Mouse (Mus musculus) MEL (cell line): ENCODE results near the gene Bdh1. TPM values are rescaled to one million over a fixed set of nuclear protein-coding genes. Genes with fewer than 3 reads are reported as not detected.
"Not testable (repeated sequence)": the region's sequence is repeated elsewhere in the genome, so short reads cannot be mapped to it uniquely, and the experiment has no call there.

Experiments
- DNase-seq: peaks from one replicate; pipeline ENCODE4 v3.0.0; 2011; ENCODE audit warnings: low read depth, low spot score
- H3K27ac ChIP-seq: 2 replicates; pipeline ENCODE4 v1.5.1; 2012; ENCODE audit warnings: low read depth, mild to moderate bottlenecking, control low read depth, low read length, moderate library complexity; ENCODE audit not compliant: control insufficient read depth
- H3K27me3 ChIP-seq, 2 experiments: fragments of 150-350 bp in 1 of 2; sonication (generic) in 1 of 2; 2 replicates each; pipeline ENCODE4 v1.6.1; 2012; ENCODE audit warnings: low read length in 2 of 2, mild to moderate bottlenecking in 2 of 2, improper control_type of control experiment in 1 of 2, moderate library complexity in 1 of 2; ENCODE audit not compliant: insufficient read depth in 2 of 2, control insufficient read depth in 1 of 2
- H3K36me3 ChIP-seq, 2 experiments: 2 replicates each; pipeline ENCODE4 v1.6.1; 2012 to 2014; ENCODE audit warnings: low read length in 2 of 2, improper control_type of control experiment in 1 of 2, inconsistent platforms in 1 of 2, mild to moderate bottlenecking in 1 of 2; ENCODE audit not compliant: insufficient read depth in 2 of 2, control insufficient read depth in 1 of 2
- H3K4me1 ChIP-seq, 2 experiments: fragments of 150-350 bp in 1 of 2; sonication (generic) in 1 of 2; 2 replicates each; pipeline ENCODE4 v1.6.1; 2012; ENCODE audit warnings: low read length in 2 of 2, improper control_type of control experiment in 1 of 2, mild to moderate bottlenecking in 1 of 2; ENCODE audit not compliant: insufficient read depth in 2 of 2, control insufficient read depth in 1 of 2
- H3K4me3 ChIP-seq, 2 experiments: fragments of 150-350 bp in 1 of 2; sonication (generic) in 1 of 2; 2 replicates each; pipeline ENCODE4 v1.5.1; 2012; ENCODE audit warnings: low read depth in 2 of 2, low read length in 2 of 2, mild to moderate bottlenecking in 2 of 2, moderate library complexity in 2 of 2, control low read depth in 1 of 2, improper control_type of control experiment in 1 of 2; ENCODE audit not compliant: control insufficient read depth in 1 of 2, insufficient read depth in 1 of 2
- H3K79me2 ChIP-seq: 2 replicates; pipeline ENCODE4 v1.6.1; 2012; ENCODE audit warnings: mild to moderate bottlenecking, low read length, moderate library complexity; ENCODE audit not compliant: control insufficient read depth, poor library complexity, insufficient read depth
- H3K9ac ChIP-seq: 2 replicates; pipeline ENCODE4 v1.6.1; 2012; ENCODE audit warnings: low read depth, mild to moderate bottlenecking, control low read depth, low read length, moderate library complexity; ENCODE audit not compliant: control insufficient read depth, poor library complexity, severe bottlenecking
- H3K9me3 ChIP-seq: fragments of 150-350 bp; sonication (generic); replicated peaks from 2 replicates; pipeline ENCODE4 v1.6.1; 2012; ENCODE audit warnings: mild to moderate bottlenecking, low read length, improper control_type of control experiment, moderate library complexity; ENCODE audit not compliant: insufficient read depth
- EP300 ChIP-seq, 2 experiments: IDR thresholded peaks; 2 replicates each; pipeline ENCODE4 v1.6.1; 2011; ENCODE audit warnings: improper control_type of control experiment in 2 of 2, low read length in 2 of 2, low read depth in 1 of 2, mild to moderate bottlenecking in 1 of 2
- JUND ChIP-seq: IDR thresholded peaks from 2 replicates; pipeline ENCODE4 v1.6.1; 2011; ENCODE audit warnings: low read depth, mild to moderate bottlenecking, improper control_type of control experiment, low read length
- MAZ ChIP-seq: IDR thresholded peaks from 2 replicates; pipeline ENCODE4 v1.6.1; 2012; ENCODE audit warnings: low read depth, mild to moderate bottlenecking, inconsistent platforms, low read length, improper control_type of control experiment
- MYC ChIP-seq: IDR thresholded peaks from 2 replicates; pipeline ENCODE4 v1.6.1; 2011; ENCODE audit warnings: low read depth, mild to moderate bottlenecking, low read length, improper control_type of control experiment, moderate library complexity
- RAD21 ChIP-seq: IDR thresholded peaks from 2 replicates; pipeline ENCODE4 v1.6.1; 2011; ENCODE audit warnings: mild to moderate bottlenecking, low read depth, low read length, improper control_type of control experiment
- SMC3 ChIP-seq: IDR thresholded peaks from 2 replicates; pipeline ENCODE4 v1.6.1; 2011; ENCODE audit warnings: low read depth, low read length, improper control_type of control experiment
- TAL1 ChIP-seq: IDR thresholded peaks from 2 replicates; pipeline ENCODE4 v1.6.1; 2012; ENCODE audit warnings: mild to moderate bottlenecking, inconsistent platforms, low read length, moderate library complexity, mixed read lengths
- polyA plus RNA-seq, 2 experiments: library from polyadenylated mRNA; stranded (reverse) in 1 of 2; unstranded in 1 of 2; fragments of >175 nt in 1 of 2; fragments of >200 nt in 1 of 2; gene quantifications; 2 replicates each; pipeline versions ENCODE4 v1.2.1 to v1.2.4; 2012; ENCODE audit warnings: low replicate concordance in 2 of 2, low read depth in 1 of 2; ENCODE audit not compliant: insufficient read length in 2 of 2, insufficient read depth in 1 of 2, missing spikeins in 1 of 2
- total RNA-seq: library from RNA; depleted of rRNA; stranded (reverse); fragments of 300-350 nt; gene quantifications from 2 replicates; pipeline ENCODE4 v1.2.3, GENCODE M21; 2012; rRNA removed

Bdh1 gene
- 67.5 and 73.4 TPM in 2 replicates for total RNA-seq
- 100 to 1,000 TPM in 1 of 2 experiments, not detected in 1; 187 TPM for polyA plus RNA-seq

- no peak within 1 kb of the TSS for H3K9ac ChIP-seq
- no peaks in the 10 kb centered on the region for H3K9me3 ChIP-seq
- DNase-seq = no peak
- no peaks in the 10 kb centered on the region for H3K79me2 ChIP-seq
- TF ChIP-seq MAZ (no peak), JUND (no peak), TAL1 (no peak), EP300 (IDR thresholded peaks at IDR 0.05; ENCODE audit: low read depth in 1 of 2, low read length in 2 of 2) (no peak), MYC (no peak), RAD21 (no peak), SMC3 (no peak)
- H3K4me3 ChIP-seq = no peak within 1 kb of the TSS
- H3K4me1 ChIP-seq = peaks cover 12 to 22% of the 10 kb centered on the region in 2 experiments
- no peak within 1 kb of the TSS for H3K27ac ChIP-seq
- H3K36me3 ChIP-seq = peaks cover 0 to 17% of the 10 kb centered on the region in 2 experiments; a peak in 2 of 4 replicates
- H3K27me3 ChIP-seq = no peaks in the 10 kb centered on the region
These were observed at the start of gene Bdh1 for GRCm38 (mm10) chr16:31422000-31422399. Bdh1 (plus strand) TSS chr16:31422280.

GRCm38 (mm10) chr16:31372316-31372715 lies 49.8 kb upstream of the Bdh1 start:
- H3K27ac ChIP-seq, H3K4me3 ChIP-seq, H3K27me3 ChIP-seq, H3K9ac ChIP-seq, H3K9me3 ChIP-seq, DNase-seq, H3K79me2 ChIP-seq: not testable (repeated sequence)
- peaks cover 0 to 14% of the 10 kb centered on the region in 2 experiments; a peak in 2 of 4 replicates for H3K36me3 ChIP-seq
- peaks cover 16 to 21% of the 10 kb centered on the region in 2 experiments for H3K4me1 ChIP-seq

DNA sequence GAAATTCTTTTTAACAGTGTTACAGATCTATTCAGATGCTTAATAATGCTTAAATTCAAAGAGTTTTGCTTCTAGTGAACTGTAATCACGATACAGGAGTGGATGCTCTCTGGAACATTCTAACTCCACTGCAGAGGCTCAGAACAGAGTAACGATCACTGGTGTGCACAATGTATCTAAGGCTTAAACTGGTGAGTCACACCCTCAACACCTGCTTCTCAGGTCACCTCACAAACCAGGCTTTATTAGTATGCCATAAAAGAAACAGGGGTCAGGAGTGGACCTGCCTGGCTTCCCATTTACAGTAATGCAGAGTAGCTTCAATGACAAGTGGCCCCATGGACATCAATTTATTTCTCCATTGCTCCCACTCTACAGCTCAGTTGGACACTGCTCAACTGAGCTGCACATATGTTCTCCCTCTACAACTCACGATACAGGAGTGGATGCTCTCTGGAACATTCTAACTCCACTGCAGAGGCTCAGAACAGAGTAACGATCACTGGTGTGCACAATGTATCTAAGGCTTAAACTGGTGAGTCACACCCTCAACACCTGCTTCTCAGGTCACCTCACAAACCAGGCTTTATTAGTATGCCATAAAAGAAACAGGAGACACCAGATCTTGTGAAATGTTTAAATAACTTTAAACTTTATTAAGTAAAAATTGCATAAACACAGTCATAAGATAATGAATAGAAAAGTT lies 46.0 kb upstream of the Bdh1 start:
- H3K36me3 ChIP-seq, H3K9me3 ChIP-seq, H3K9ac ChIP-seq, H3K79me2 ChIP-seq, H3K27ac ChIP-seq, H3K27me3 ChIP-seq, DNase-seq, H3K4me3 ChIP-seq: not testable (repeated sequence)
- H3K4me1 ChIP-seq = peaks cover 5 to 13% of the 10 kb centered on the region in 2 experiments

DNA sequence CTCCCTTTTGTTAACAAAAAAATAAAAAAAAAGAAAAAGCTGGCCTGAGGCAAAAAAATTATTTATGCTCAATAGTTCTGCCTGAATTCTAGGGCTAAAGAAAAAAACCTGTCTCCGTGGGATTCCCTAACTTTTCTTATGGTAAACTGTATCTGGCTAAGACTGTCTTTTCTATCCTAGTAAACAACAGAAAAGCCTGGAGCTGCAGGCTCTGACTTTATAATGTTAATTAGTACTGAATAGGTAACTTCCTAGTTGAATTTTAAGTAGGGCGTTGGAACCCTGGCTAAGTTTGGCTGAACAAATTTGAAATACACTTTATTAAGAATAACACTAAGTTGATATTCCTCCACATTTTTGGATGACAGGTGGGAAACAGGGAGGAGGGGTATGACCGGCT lies 33.8 kb upstream of the Bdh1 start:
- H3K36me3 ChIP-seq, H3K27me3 ChIP-seq, H3K4me3 ChIP-seq, H3K9me3 ChIP-seq, H3K9ac ChIP-seq, H3K4me1 ChIP-seq, DNase-seq, H3K79me2 ChIP-seq, H3K27ac ChIP-seq: not testable (repeated sequence)
